Mouse (Mus musculus) megakaryocyte, embryonic 14.5 days (primary cell): ENCODE measurements around the gene Arhgap44.

ENCODE experiments used
- FLI1 ChIP-seq: IDR thresholded peaks from 2 replicates; pipeline ENCODE4 v1.6.1; 2012; ENCODE audit warnings: low read length, inconsistent platforms, mixed read lengths
- GATA1 ChIP-seq: IDR thresholded peaks from 3 replicates; pipeline ENCODE4 v1.6.1; 2012; ENCODE audit warnings: mixed read lengths, low read length, inconsistent platforms, borderline replicate concordance

DNA sequence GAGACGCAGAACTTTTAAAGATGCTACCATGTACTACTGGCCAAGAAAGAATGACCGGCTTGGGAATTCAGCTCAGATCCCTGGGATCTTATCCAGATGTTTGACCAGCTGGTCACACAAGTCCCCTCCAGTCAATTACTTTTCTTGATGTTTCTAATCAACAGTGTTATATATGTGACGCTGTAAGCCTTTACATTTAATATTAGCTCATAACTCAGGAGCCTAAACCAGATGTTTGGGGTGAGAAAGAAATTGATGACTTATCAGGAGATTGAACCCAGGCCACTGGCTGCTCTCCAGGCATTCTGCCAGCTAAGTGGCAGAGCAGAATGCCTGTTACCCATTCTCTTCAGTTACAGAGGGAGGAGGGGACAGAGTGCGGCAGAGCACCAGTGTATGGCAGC, 193.8 kb downstream of the Arhgap44 start:
- TF ChIP-seq FLI1, result no peak
- no peak for TF ChIP-seq GATA1
